Mouse (Mus musculus): ENCODE results near the gene Utrn. TPM values are rescaled to one million over a fixed set of nuclear protein-coding genes. Genes with fewer than 3 reads are reported as not detected.

Gene Utrn
- total RNA-seq, 4 experiments from 2014 or later, result 98.3 to 124 (median 123) TPM

- no peak for DNase-seq
Measured at GRCm38 (mm10) chr10:12586825-12587224, 282.3 kb downstream of the Utrn start.

GRCm38 (mm10) chr10:12586200-12586599, 283.0 kb downstream of the Utrn start:
- DNase-seq, result no peak

- no peak for DNase-seq
Measured at GRCm38 (mm10) chr10:12583473-12583872, 285.7 kb downstream of the Utrn start.

GRCm38 (mm10) chr10:12579048-12579447, 290.1 kb downstream of the Utrn start:
- no peak for DNase-seq

- no peak for DNase-seq
Measured at GRCm38 (mm10) chr10:12575849-12576435, 293.2 kb downstream of the Utrn start.

- DNase-seq, result no peak
Measured at GRCm38 (mm10) chr10:12574760-12575159, 294.4 kb downstream of the Utrn start.

- DNase-seq, result no peak
Measured at GRCm38 (mm10) chr10:12573601-12574000, 295.6 kb downstream of the Utrn start.

- no peak for DNase-seq
Measured at GRCm38 (mm10) chr10:12572759-12573158, 296.4 kb downstream of the Utrn start.

- DNase-seq, result no peak
Measured at GRCm38 (mm10) chr10:12564425-12564824, 304.7 kb downstream of the Utrn start.

- no peak for DNase-seq
Measured at GRCm38 (mm10) chr10:12558810-12559209, 310.4 kb downstream of the Utrn start.

- no peak for DNase-seq
Measured at GRCm38 (mm10) chr10:12554090-12554718, 315.0 kb downstream of the Utrn start.

GRCm38 (mm10) chr10:12552890-12553278, 316.3 kb downstream of the Utrn start:
- no peak for DNase-seq

- no peak for DNase-seq
Measured at GRCm38 (mm10) chr10:12552196-12552889, 316.8 kb downstream of the Utrn start.

GRCm38 (mm10) chr10:12551735-12552134, 317.4 kb downstream of the Utrn start:
- no peak for DNase-seq

- no peak for DNase-seq
Measured at GRCm38 (mm10) chr10:12549945-12550540, 319.1 kb downstream of the Utrn start.

GRCm38 (mm10) chr10:12549261-12549660, 319.9 kb downstream of the Utrn start:
- no peak for DNase-seq

- DNase-seq, result peak; percentile 26
Measured at GRCm38 (mm10) chr10:12548616-12549084, 320.5 kb downstream of the Utrn start.

GRCm38 (mm10) chr10:12547037-12547625, 322.0 kb downstream of the Utrn start:
- no peak for DNase-seq

- DNase-seq, result no peak
Measured at GRCm38 (mm10) chr10:12545440-12545839, 323.7 kb downstream of the Utrn start.

- DNase-seq, result no peak
Measured at GRCm38 (mm10) chr10:12541757-12542156, 327.4 kb downstream of the Utrn start.

GRCm38 (mm10) chr10:12535272-12535671, 333.9 kb downstream of the Utrn start:
- DNase-seq, result no peak

GRCm38 (mm10) chr10:12534801-12535200, 334.4 kb downstream of the Utrn start:
- DNase-seq, result no peak

- DNase-seq, result no peak
Measured at GRCm38 (mm10) chr10:12534301-12534700, 334.9 kb downstream of the Utrn start.

Data from adrenal gland, adult 8-10 months (tissue).